ENCODE assay signal across 17 mouse cellular contexts in the genomic region with DNA sequence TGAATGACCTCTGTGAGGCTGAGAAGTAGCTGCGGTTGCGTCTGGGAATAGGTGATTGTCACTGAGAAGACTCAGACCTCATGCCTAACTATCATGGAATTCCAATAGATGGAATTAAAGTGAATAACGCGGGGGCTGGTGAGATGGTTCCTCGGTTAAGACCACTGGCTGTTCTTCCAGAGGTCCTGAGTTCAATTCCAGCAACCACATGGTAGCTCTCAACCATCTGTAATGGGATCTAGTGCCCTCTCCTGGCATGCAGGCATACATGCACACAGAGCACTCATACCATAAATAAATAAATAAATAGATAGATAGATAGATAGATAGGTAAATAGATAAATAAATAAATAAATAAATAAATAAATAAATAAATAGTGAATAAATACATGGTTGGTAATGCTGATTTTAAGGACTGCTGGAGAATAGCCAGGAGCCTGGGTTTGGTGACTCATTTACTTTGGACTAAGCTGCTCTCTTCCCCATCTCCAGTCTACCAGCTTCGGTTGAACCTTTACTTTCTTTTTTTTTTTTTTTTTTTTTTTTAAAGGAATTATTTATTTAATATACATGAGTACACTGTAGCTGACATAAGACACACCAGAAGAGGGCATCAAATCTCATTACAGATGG. TPM values are rescaled to one million over a fixed set of nuclear protein-coding genes. Genes with fewer than 3 reads are reported as not detected.
DNase-seq lines count a peak whose midpoint lies in the region; ATAC-seq and TF ChIP-seq lines count a peak whose summit lies in the region.
"Had no signal": no experiment of that assay in that cellular context is flagged by ENCODE, and none has a peak within 500 bp of the region (broad histone marks: within the 10 kb centered on the region; RNA-seq: fewer than 3 reads in every experiment).

No protein-coding gene starts in this region.

- H3K4me1 ChIP-seq in MEL (ENCODE audit: control insufficient read depth in 1 of 2, insufficient read depth in 2 of 2, low read length in 2 of 2) = peaks cover 2 to 30% of the 10 kb centered on the region in 2 experiments
- H3K4me1 ChIP-seq in stomach, embryonic 15.5 days = peaks cover 31% of the 10 kb centered on the region

- no peak for TF ChIP-seq EP300 in MEL (IDR thresholded peaks at IDR 0.05; ENCODE audit: low read depth in 1 of 2, low read length in 2 of 2)

- no peak overlapping the region for H3K4me2 ChIP-seq in stomach, embryonic 15.5 days

- TF ChIP-seq CTCF in MEL (IDR thresholded peaks at IDR 0.05 in 2 of 3, conservative IDR thresholded peaks at IDR 0.05 in 1 of 3; ENCODE audit: control insufficient read depth in 1 of 3, insufficient read depth in 1 of 3, low read depth in 2 of 3, low read length in 3 of 3, poor library complexity in 1 of 3, severe bottlenecking in 1 of 3) = peak in 2 of 3 experiments; percentile 30 to 34

- H3K4me3 ChIP-seq in MEL (ENCODE audit: control insufficient read depth in 1 of 2, insufficient read depth in 1 of 2, low read depth in 2 of 2, low read length in 2 of 2) = no peak overlapping the region
- H3K4me3 ChIP-seq in stomach, embryonic 15.5 days (replicated peaks) = no peak overlapping the region
- H3K4me3 ChIP-seq: neural tube, embryonic 12.5 days had no signal

- H3K27ac ChIP-seq in MEL (ENCODE audit: control insufficient read depth, low read depth, low read length) = no peak overlapping the region
- H3K27ac ChIP-seq in stomach, embryonic 15.5 days = 0 out of 2 replicates have a peak overlapping the region, but pooled peaks have one; percentile 97
- H3K27ac ChIP-seq: hindbrain, postnatal 0 days; neural tube, embryonic 12.5 days had no signal

- H3K79me2 ChIP-seq in MEL (ENCODE audit: control insufficient read depth, insufficient read depth, low read length, poor library complexity) = peaks cover 27% of the 10 kb centered on the region

- WGBS in stomach, embryonic 15.5 days = 94% methylated on average over 6 of the region's 6 CpGs

- no peaks in the 10 kb centered on the region for H3K9me3 ChIP-seq in MEL (replicated peaks; ENCODE audit: insufficient read depth, low read length)
- no peaks in the 10 kb centered on the region for H3K9me3 ChIP-seq in stomach, embryonic 15.5 days
- H3K9me3 ChIP-seq: neural tube, embryonic 12.5 days had no signal

- no peak overlapping the region for H3K9ac ChIP-seq in MEL (ENCODE audit: control insufficient read depth, low read depth, low read length, poor library complexity, severe bottlenecking)
- no peak overlapping the region for H3K9ac ChIP-seq in stomach, embryonic 15.5 days
- H3K9ac ChIP-seq: neural tube, embryonic 12.5 days had no signal

- no peak for TF ChIP-seq POLR2A in MEL (IDR thresholded peaks at IDR 0.05; ENCODE audit: control insufficient read depth in 1 of 2, insufficient read depth in 1 of 2, low read depth in 1 of 2, low read length in 2 of 2, poor library complexity in 1 of 2)

- DNase-seq in kidney, adult 9 months = peak; percentile 20
- no peak for DNase-seq in kidney, postnatal 10 days
- DNase-seq in retina, postnatal 1 day = peak; percentile 25
- no peak for DNase-seq in retina, embryonic 14.5 days (ENCODE audit: low spot score)
- peak; percentile 57 for DNase-seq in MEL (ENCODE audit: low read depth, low spot score)
- no peak for DNase-seq in left cerebral cortex, adult 18-20 months (ENCODE audit: low spot score in 2 of 2)
- DNase-seq: adrenal gland, postnatal 25 days; cerebellum, adult 9-10 months; embryo, embryonic 11 days; heart, postnatal 36 days had no signal

- peaks cover 0 to 18% of the 10 kb centered on the region in 2 experiments; a peak in 2 of 4 replicates for H3K36me3 ChIP-seq in MEL (ENCODE audit: control insufficient read depth in 1 of 2, insufficient read depth in 2 of 2, low read length in 2 of 2)
- no peaks in the 10 kb centered on the region for H3K36me3 ChIP-seq in stomach, embryonic 15.5 days
- H3K36me3 ChIP-seq: neural tube, embryonic 12.5 days had no signal

- H3K27me3 ChIP-seq in MEL (ENCODE audit: control insufficient read depth in 1 of 2, insufficient read depth in 2 of 2, low read length in 2 of 2) = no peaks in the 10 kb centered on the region
- H3K27me3 ChIP-seq in stomach, embryonic 15.5 days (replicated peaks) = no peaks in the 10 kb centered on the region
- H3K27me3 ChIP-seq: neural tube, embryonic 12.5 days had no signal

- no peak for ATAC-seq in stomach, embryonic 15.5 days (ENCODE audit: insufficient read depth, low FRiP score, low read depth)
- ATAC-seq: forebrain, embryonic 14.5 days; hindbrain, postnatal 0 days; midbrain, embryonic 16.5 days had no signal

- peak; percentile 16 for TF ChIP-seq RAD21 in MEL (IDR thresholded peaks at IDR 0.05; ENCODE audit: low read depth, low read length)

TF ChIP-seq in MEL, 35 proteins besides CTCF, POLR2A, EP300 and RAD21:
- TF ChIP-seq ETS1 (IDR thresholded peaks at IDR 0.05; ENCODE audit: low read depth, low read length) (0 out of 2 replicates have a peak, but pooled peaks have one; percentile 19), SMC3 (IDR thresholded peaks at IDR 0.05; ENCODE audit: low read depth, low read length) (peak; percentile 27; the same call in 1 of the 2 replicates), ZNF384 (IDR thresholded peaks at IDR 0.05; ENCODE audit: low read depth, low read length) (peak; percentile 26; the same call in 1 of the 2 replicates), MYC (IDR thresholded peaks at IDR 0.05; ENCODE audit: low read depth, low read length) (no peak), MYB (IDR thresholded peaks at IDR 0.05; ENCODE audit: low read depth, low read length) (no peak)

RNA-seq across cellular contexts. Expression of gene Pla2g6, which starts 1.3 kb away (rescaled TPM):
- total RNA-seq in MEL (2012; rRNA removed) = 11.8 and 12.0 TPM in 2 replicates
- 10 to 100 TPM in 1 of 2 experiments, not detected in 1; 24.7 TPM for polyA plus RNA-seq in MEL (2012; ENCODE audit: insufficient read depth in 1 of 2, insufficient read length in 2 of 2, low read depth in 1 of 2, low replicate concordance in 2 of 2, missing spikeins in 1 of 2)
- polyA plus RNA-seq in stomach, embryonic 15.5 days (2015; fragmentation: Nextera tagmentation; extraction: Ambion mirVana) = 16.6 and 18.9 TPM in 2 replicates
- total RNA-seq in left cerebral cortex, adult 18-20 months (2021) = 10 to 100 TPM; 18.4 to 21.2 TPM

RNA-seq across cellular contexts. Expression of gene Maff, which starts 17.0 kb away (rescaled TPM):
- 3.3 TPM in 2 replicates for total RNA-seq in MEL (2012; rRNA removed)
- 1 to 10 TPM in 1 of 2 experiments, not detected in 1; 5.8 TPM for polyA plus RNA-seq in MEL (2012; ENCODE audit: insufficient read depth in 1 of 2, insufficient read length in 2 of 2, low read depth in 1 of 2, low replicate concordance in 2 of 2, missing spikeins in 1 of 2)
- polyA plus RNA-seq in stomach, embryonic 15.5 days (2015; fragmentation: Nextera tagmentation; extraction: Ambion mirVana) = 5.2 and 6.6 TPM in 2 replicates
- total RNA-seq in left cerebral cortex, adult 18-20 months (2021) = 1 to 10 TPM; 1.8 to 2.8 TPM

RNA-seq across cellular contexts. Expression of gene Baiap2l2, which starts 44.1 kb away (rescaled TPM):
- 1.1 TPM in 1 of 2 replicates, not detected in the other for total RNA-seq in MEL (2012; rRNA removed)
- under 1 TPM in 1 of 2 experiments, not detected in 1; 0.60 TPM for polyA plus RNA-seq in MEL (2012; ENCODE audit: insufficient read depth in 1 of 2, insufficient read length in 2 of 2, low read depth in 1 of 2, low replicate concordance in 2 of 2, missing spikeins in 1 of 2)
- polyA plus RNA-seq in stomach, embryonic 15.5 days (2015; fragmentation: Nextera tagmentation; extraction: Ambion mirVana) = 8.4 and 9.1 TPM in 2 replicates
- total RNA-seq in left cerebral cortex, adult 18-20 months (2021) = 1 to 10 TPM; 3.1 to 4.9 TPM
- total RNA-seq: adrenal gland, postnatal 25 days; liver, adult 2 months had no signal
- polyA plus RNA-seq: macrophage had no signal

Comparison
In these comparisons a context has a peak if more than half of its experiments do, and no peak if none do; other contexts are left out.
1. DNase-seq: peak in kidney, adult 9 months (single experiment), retina, postnatal 1 day (single experiment) and MEL (single experiment); none in kidney, postnatal 10 days (single experiment), retina, embryonic 14.5 days (single experiment) and left cerebral cortex, adult 18-20 months (0 of 2).